Mouse (Mus musculus): Measurements from ENCODE around the gene Blnk.
A peak's percentile ranks its signal among the peaks of the same experiment; 100 is the strongest.

Gene Blnk

GRCm38 (mm10) chr19:40994057-40994585 is at the start of gene Blnk:
Gene Blnk (minus strand): TSS chr19:40994535.
- peak; percentile 48 to 59 for DNase-seq (ENCODE audit: low spot score in 2 of 2)

GRCm38 (mm10) chr19:41039110-41039509 is 44.8 kb upstream of the Blnk start:
- no peak for DNase-seq (ENCODE audit: low spot score in 2 of 2)

- no peak for DNase-seq (ENCODE audit: low spot score in 2 of 2)
Measured at GRCm38 (mm10) chr19:41035809-41036551, 41.6 kb upstream of the Blnk start.

- no peak for DNase-seq (ENCODE audit: low spot score in 2 of 2)
Measured at GRCm38 (mm10) chr19:41031869-41032268, 37.5 kb upstream of the Blnk start.

- DNase-seq (ENCODE audit: low spot score in 2 of 2): no peak
Measured at GRCm38 (mm10) chr19:41031009-41031408, 36.7 kb upstream of the Blnk start.

- DNase-seq (ENCODE audit: low spot score in 2 of 2): no peak
Measured at GRCm38 (mm10) chr19:41030161-41030560, 35.8 kb upstream of the Blnk start.

GRCm38 (mm10) chr19:41029219-41029618 is 34.9 kb upstream of the Blnk start, which contains the start of gene Dntt:
Gene Dntt (plus strand): TSS chr19:41029275.
- no peak for DNase-seq (ENCODE audit: low spot score in 2 of 2)

GRCm38 (mm10) chr19:41027601-41028000 is 33.3 kb upstream of the Blnk start:
- DNase-seq (ENCODE audit: low spot score in 2 of 2): no peak

GRCm38 (mm10) chr19:41027024-41027423 is 32.7 kb upstream of the Blnk start:
- no peak for DNase-seq (ENCODE audit: low spot score in 2 of 2)

GRCm38 (mm10) chr19:41026551-41026950 is 32.2 kb upstream of the Blnk start:
- DNase-seq (ENCODE audit: low spot score in 2 of 2): no peak

- peak in 1 of 2 experiments; percentile 18 for DNase-seq (ENCODE audit: low spot score in 2 of 2)
Measured at GRCm38 (mm10) chr19:41022244-41022643, 27.9 kb upstream of the Blnk start.

GRCm38 (mm10) chr19:41020537-41020936 is 26.2 kb upstream of the Blnk start:
- DNase-seq (ENCODE audit: low spot score in 2 of 2): no peak

- no peak for DNase-seq (ENCODE audit: low spot score in 2 of 2)
Measured at GRCm38 (mm10) chr19:41019164-41019675, 24.9 kb upstream of the Blnk start.

- no peak for DNase-seq (ENCODE audit: low spot score in 2 of 2)
Measured at GRCm38 (mm10) chr19:41015951-41016716, 21.8 kb upstream of the Blnk start.

GRCm38 (mm10) chr19:41014003-41014402 is 19.7 kb upstream of the Blnk start:
- DNase-seq (ENCODE audit: low spot score in 2 of 2): no peak

GRCm38 (mm10) chr19:41013591-41013990 is 19.3 kb upstream of the Blnk start:
- no peak for DNase-seq (ENCODE audit: low spot score in 2 of 2)

- DNase-seq (ENCODE audit: low spot score in 2 of 2): no peak
Measured at GRCm38 (mm10) chr19:41011676-41012075, 17.3 kb upstream of the Blnk start.

GRCm38 (mm10) chr19:41008674-41009395 is 14.5 kb upstream of the Blnk start:
- DNase-seq (ENCODE audit: low spot score in 2 of 2): no peak

- no peak for DNase-seq (ENCODE audit: low spot score in 2 of 2)
Measured at GRCm38 (mm10) chr19:41007733-41008132, 13.4 kb upstream of the Blnk start.

GRCm38 (mm10) chr19:41007326-41007725 is 13.0 kb upstream of the Blnk start:
- no peak for DNase-seq (ENCODE audit: low spot score in 2 of 2)

- DNase-seq (ENCODE audit: low spot score in 2 of 2): no peak
Measured at GRCm38 (mm10) chr19:41006621-41007020, 12.3 kb upstream of the Blnk start.

Data from right cerebral cortex, postnatal 36 days (tissue).